Mouse (Mus musculus) midbrain, postnatal 0 days (tissue): ENCODE data around the gene Setd7. TPM values are rescaled to one million over a fixed set of nuclear protein-coding genes. Genes with fewer than 3 reads are reported as not detected.

Experiments used
- ATAC-seq: fragments of 200-750 bp; cut with Nextera tagmentation; 2 replicates; pipeline ENCODE4 v1.8.0; 2017; ENCODE audit warnings: moderate number of reproducible peaks, mild to moderate bottlenecking, moderate TSS enrichment, moderate library complexity; ENCODE audit not compliant: low FRiP score
- DNase-seq: peaks from one replicate; pipeline ENCODE4 v3.0.0-alpha.2; 2015; ENCODE audit warnings: low spot score
- H3K27ac ChIP-seq: fragments of 300-500 bp; sonication (generic); 2 replicates; pipeline ENCODE4 v1.5.1; 2014; ENCODE audit warnings: low read depth, mild to moderate bottlenecking, low read length, mixed read lengths
- H3K27me3 ChIP-seq: fragments of 300-500 bp; sonication (generic); 2 replicates; pipeline ENCODE4 v1.6.1; 2014; ENCODE audit warnings: low read length, control low read depth, mixed read lengths; ENCODE audit not compliant: insufficient read depth
- H3K36me3 ChIP-seq: fragments of 300-500 bp; sonication (generic); 2 replicates; pipeline ENCODE4 v1.6.1; 2014; ENCODE audit warnings: low read length, control low read depth, mixed read lengths; ENCODE audit not compliant: insufficient read depth
- H3K4me1 ChIP-seq: fragments of 300-500 bp; sonication (generic); 2 replicates; pipeline ENCODE4 v1.6.1; 2014; ENCODE audit warnings: mild to moderate bottlenecking, control low read depth, antibody characterized with exemption, low read length, mixed read lengths; ENCODE audit not compliant: insufficient read depth
- H3K4me2 ChIP-seq: fragments of 300-500 bp; sonication (generic); 2 replicates; pipeline ENCODE4 v1.6.1; 2014; ENCODE audit warnings: low read depth, mild to moderate bottlenecking, low read length, mixed read lengths; ENCODE audit not compliant: poor library complexity, severe bottlenecking
- H3K4me3 ChIP-seq: fragments of 300-500 bp; sonication (generic); 2 replicates; pipeline ENCODE4 v1.5.1; 2014; ENCODE audit warnings: low read depth, mild to moderate bottlenecking, low read length, moderate library complexity
- H3K9ac ChIP-seq: fragments of 300-500 bp; sonication (generic); replicated peaks from 2 replicates; pipeline ENCODE4 v1.6.1; 2014; ENCODE audit warnings: mild to moderate bottlenecking, low read length, moderate library complexity, mixed read lengths; ENCODE audit not compliant: poor library complexity, severe bottlenecking
- H3K9me3 ChIP-seq: fragments of 300-500 bp; sonication (generic); 2 replicates; pipeline ENCODE4 v1.6.1; 2016; ENCODE audit warnings: low read length, control low read depth
- CTCF ChIP-seq: IDR thresholded peaks from 2 replicates; pipeline ENCODE4 v1.5.1; 2016; ENCODE audit warnings: antibody characterized with exemption, mild to moderate bottlenecking
- WGBS: fragments of 180-500 bp; shearing (Covaris S2); extraction: QIAGEN DNeasy Blood & Tissue Kit; methylation state at CpG from one replicate; pipeline ENCODE4 v1.1.7; 2014; 5-methylcytosine and 5-hydroxymethylcytosine counted together
- polyA plus RNA-seq: library from polyadenylated mRNA; unstranded; fragments of >200 nt; fragmentation: Nextera tagmentation; extraction: Ambion mirVana; gene quantifications from 2 replicates; pipeline ENCODE4 v1.2.1, GENCODE M21; 2015
- total RNA-seq: library from RNA; depleted of rRNA; stranded (reverse); fragments of >200 nt; gene quantifications from 2 replicates; pipeline ENCODE4 v1.2.3, GENCODE M21; 2014

Setd7 gene
- total and polyA plus RNA-seq, 2 experiments from 2014 or later = 2.7 to 11.7 TPM

- Histone ChIP-seq H3K27ac (no peak overlapping the region), H3K9me3 (no peaks in the 10 kb centered on the region), H3K36me3 (peaks cover 33% of the 10 kb centered on the region), H3K4me1 (no peaks in the 10 kb centered on the region), H3K4me3 (no peak overlapping the region), H3K4me2 (no peak overlapping the region), H3K9ac (no peak overlapping the region), H3K27me3 (no peaks in the 10 kb centered on the region)
- no peak for ATAC-seq
- WGBS = 68% methylated on average over 19 of the region's 19 CpGs
- TF ChIP-seq CTCF = no peak
- DNase-seq = peak; percentile 37
Measured at GRCm38 (mm10) chr3:51544442-51545128, 16.1 kb downstream of the Setd7 start.

- H3K4me2 ChIP-seq = no peak overlapping the region
- no peaks in the 10 kb centered on the region for H3K4me1 ChIP-seq
- no peaks in the 10 kb centered on the region for H3K9me3 ChIP-seq
- no peak overlapping the region for H3K9ac ChIP-seq
- no peak for TF ChIP-seq CTCF
- 95% methylated on average over 9 of the region's 9 CpGs for WGBS
- H3K36me3 ChIP-seq = peaks cover 42% of the 10 kb centered on the region
- no peak overlapping the region for H3K27ac ChIP-seq
- ATAC-seq (no peak), DNase-seq (no peak)
- no peaks in the 10 kb centered on the region for H3K27me3 ChIP-seq
- H3K4me3 ChIP-seq = no peak overlapping the region
Measured at GRCm38 (mm10) chr3:51540659-51541058, 20.0 kb downstream of the Setd7 start.

- no peak overlapping the region for H3K9ac ChIP-seq
- WGBS = 56% methylated on average over 15 of the region's 15 CpGs
- peak; percentile 68 for TF ChIP-seq CTCF
Measured at GRCm38 (mm10) chr3:51539567-51540408, 20.9 kb downstream of the Setd7 start.

GRCm38 (mm10) chr3:51534013-51534412, 26.7 kb downstream of the Setd7 start:
- H3K4me3 ChIP-seq = no peak overlapping the region
- H3K4me2 ChIP-seq = no peak overlapping the region
- WGBS = 94% methylated on average over 9 of the region's 9 CpGs
- no peak for ATAC-seq
- no peak overlapping the region for H3K9ac ChIP-seq
- H3K27ac ChIP-seq = no peak overlapping the region
- H3K9me3 ChIP-seq = no peaks in the 10 kb centered on the region
- no peak for TF ChIP-seq CTCF
- H3K27me3 ChIP-seq = no peaks in the 10 kb centered on the region
- peaks cover 52% of the 10 kb centered on the region for H3K36me3 ChIP-seq
- DNase-seq = no peak
- H3K4me1 ChIP-seq = no peaks in the 10 kb centered on the region

More at GRCm38 (mm10) chr3:51539567-51540408, 20.9 kb downstream of the Setd7 start:
- Histone ChIP-seq H3K4me3 (no peak overlapping the region), H3K4me2 (no peak overlapping the region), H3K27ac (no peak overlapping the region), H3K9me3 (no peaks in the 10 kb centered on the region), H3K4me1 (no peaks in the 10 kb centered on the region), H3K27me3 (no peaks in the 10 kb centered on the region), H3K36me3 (peaks cover 47% of the 10 kb centered on the region)
- DNase-seq (peak; percentile 66), ATAC-seq (no peak)

GRCm38 (mm10) chr3:51533573-51533972, 27.1 kb downstream of the Setd7 start:
- 82% methylated on average over 5 of the region's 5 CpGs for WGBS
- no peak overlapping the region for H3K27ac ChIP-seq
- TF ChIP-seq CTCF = no peak

GRCm38 (mm10) chr3:51532282-51532620, 28.4 kb downstream of the Setd7 start:
- TF ChIP-seq CTCF = no peak
- Histone ChIP-seq H3K9me3 (no peaks in the 10 kb centered on the region), H3K27ac (peak overlapping the region; percentile 33; the same call in 1 of the 2 replicates), H3K4me2 (no peak overlapping the region), H3K27me3 (no peaks in the 10 kb centered on the region), H3K4me1 (no peaks in the 10 kb centered on the region), H3K9ac (no peak overlapping the region), H3K4me3 (no peak overlapping the region), H3K36me3 (peaks cover 55% of the 10 kb centered on the region)
- no peak for ATAC-seq
- no peak for DNase-seq
- WGBS = 82% methylated on average over 5 of the region's 5 CpGs

More at GRCm38 (mm10) chr3:51533573-51533972, 27.1 kb downstream of the Setd7 start:
- no peak overlapping the region for H3K9ac ChIP-seq
- no peak overlapping the region for H3K4me2 ChIP-seq
- H3K36me3 ChIP-seq = peaks cover 54% of the 10 kb centered on the region
- no peaks in the 10 kb centered on the region for H3K27me3 ChIP-seq
- no peak overlapping the region for H3K4me3 ChIP-seq
- no peaks in the 10 kb centered on the region for H3K4me1 ChIP-seq
- no peaks in the 10 kb centered on the region for H3K9me3 ChIP-seq
- no peak for DNase-seq
- ATAC-seq = no peak
